Mouse (Mus musculus) adipocyte (in vitro differentiated cells): Measurements from ENCODE around the gene Morf4l2.
"Not testable (repeated sequence)": the region's sequence is repeated elsewhere in the genome, so short reads cannot be mapped to it uniquely, and the experiment has no call there.

Experiments
- DNase-seq: peaks from one replicate; pipeline ENCODE4 v3.0.0-alpha.2; 2016; ENCODE audit warnings: low spot score

The Morf4l2 gene

DNA sequence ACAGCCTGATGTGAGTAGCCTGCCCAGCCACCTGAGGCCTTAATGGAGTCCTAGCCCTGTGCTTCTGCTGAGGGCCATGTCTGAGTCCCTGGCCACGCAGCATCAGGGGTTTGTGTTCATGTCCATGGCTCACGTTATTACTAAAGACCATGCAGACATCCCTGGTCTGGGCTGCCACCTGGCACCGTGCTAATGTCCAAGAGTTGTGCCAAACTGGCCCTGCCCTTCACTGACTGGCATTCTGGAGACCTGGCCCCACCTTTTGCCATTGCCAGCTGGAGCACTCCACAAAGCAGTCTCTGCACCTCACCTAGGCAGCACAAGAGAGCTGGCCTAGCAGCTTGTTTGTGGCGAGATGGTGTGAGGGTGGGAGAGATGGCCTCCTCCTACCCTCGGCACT lies 50.3 kb downstream of the Morf4l2 start:
- DNase-seq, result no peak

GRCm38 (mm10) chrX:136692294-136692675 lies 51.2 kb downstream of the Morf4l2 start:
- no peak for DNase-seq

DNA sequence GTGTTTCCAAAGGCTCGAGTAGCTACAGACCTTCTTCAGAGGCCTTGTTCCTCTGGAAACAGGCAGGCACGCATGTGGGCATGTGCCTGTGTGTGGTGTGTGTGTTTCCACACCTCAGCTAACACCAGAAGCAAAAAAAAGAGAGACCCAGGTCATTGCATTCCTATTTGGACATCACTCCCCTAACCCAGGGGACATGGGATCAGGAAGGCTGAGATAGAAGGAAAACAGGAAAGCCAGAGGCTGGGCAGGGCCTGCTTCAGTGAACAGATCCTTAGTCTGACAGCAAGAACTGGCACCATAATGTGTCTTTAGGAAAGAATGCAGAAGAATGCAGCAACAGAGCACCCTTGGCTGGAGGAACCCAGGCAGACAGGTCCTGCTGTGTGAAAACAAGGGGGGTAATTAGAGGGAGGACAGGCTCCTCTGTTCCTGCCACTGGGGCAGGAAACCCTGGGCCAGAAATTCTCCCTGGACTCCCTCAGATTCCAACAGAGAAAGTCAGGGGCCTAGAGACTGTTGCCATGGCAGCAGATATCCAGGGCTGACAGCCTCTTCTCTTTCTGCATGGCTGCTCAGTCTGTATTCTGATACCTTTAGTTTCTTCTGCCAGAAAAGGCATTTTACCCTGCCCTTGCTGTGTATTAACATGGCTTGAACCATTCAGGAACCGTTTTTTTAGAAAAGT lies 51.7 kb downstream of the Morf4l2 start:
- not testable (repeated sequence) for DNase-seq
